Mouse (Mus musculus) intestine, embryonic 16.5 days (tissue): ENCODE data around the gene Lekr1. TPM values are rescaled to one million over a fixed set of nuclear protein-coding genes. Genes with fewer than 3 reads are reported as not detected.

Experiments used
- ATAC-seq: fragments of 200-750 bp; cut with Nextera tagmentation; 2 replicates; pipeline ENCODE4 v1.8.0; 2017; ENCODE audit warnings: moderate TSS enrichment, moderate library complexity
- H3K27ac ChIP-seq: fragments of 300-500 bp; sonication (generic); 2 replicates; pipeline ENCODE4 v1.5.1; 2014; ENCODE audit warnings: mild to moderate bottlenecking, low read length
- H3K27me3 ChIP-seq: fragments of 300-500 bp; sonication (generic); replicated peaks from 2 replicates; pipeline ENCODE4 v1.6.1; 2014; ENCODE audit warnings: low read length, control low read depth, mixed read lengths; ENCODE audit not compliant: control insufficient read depth, insufficient read depth
- H3K36me3 ChIP-seq: fragments of 300-500 bp; sonication (generic); 2 replicates; pipeline ENCODE4 v1.6.1; 2014; ENCODE audit warnings: low read length, control low read depth; ENCODE audit not compliant: control insufficient read depth, insufficient read depth
- H3K4me1 ChIP-seq: fragments of 300-500 bp; sonication (generic); 2 replicates; pipeline ENCODE4 v1.6.1; 2014; ENCODE audit warnings: low read length, control low read depth, mixed read lengths; ENCODE audit not compliant: control insufficient read depth, insufficient read depth
- H3K4me2 ChIP-seq: fragments of 300-500 bp; sonication (generic); 2 replicates; pipeline ENCODE4 v1.6.1; 2014; ENCODE audit warnings: low read depth, low read length, control low read depth
- H3K4me3 ChIP-seq: fragments of 300-500 bp; sonication (generic); 2 replicates; pipeline ENCODE4 v1.5.1; 2014; ENCODE audit warnings: mild to moderate bottlenecking, low read length
- H3K9ac ChIP-seq: fragments of 300-500 bp; sonication (generic); 2 replicates; pipeline ENCODE4 v1.6.1; 2014; ENCODE audit warnings: low read depth, low read length
- H3K9me3 ChIP-seq: fragments of 300-500 bp; sonication (generic); 2 replicates; pipeline ENCODE4 v1.6.1; 2016; ENCODE audit warnings: low read length, control low read depth; ENCODE audit not compliant: control insufficient read depth
- WGBS: fragments of 180-500 bp; shearing (Covaris S2); extraction: QIAGEN DNeasy Blood & Tissue Kit; methylation state at CpG from one replicate; pipeline ENCODE4 v1.1.7; 2014; 5-methylcytosine and 5-hydroxymethylcytosine counted together
- polyA plus RNA-seq: library from polyadenylated mRNA; unstranded; fragments of >200 nt; fragmentation: Nextera tagmentation; extraction: Ambion mirVana; gene quantifications from 2 replicates; pipeline ENCODE4 v1.2.1, GENCODE M21; 2015

Gene Lekr1
- polyA plus RNA-seq, 1 experiment from 2014 or later, result 7.3 TPM

DNA sequence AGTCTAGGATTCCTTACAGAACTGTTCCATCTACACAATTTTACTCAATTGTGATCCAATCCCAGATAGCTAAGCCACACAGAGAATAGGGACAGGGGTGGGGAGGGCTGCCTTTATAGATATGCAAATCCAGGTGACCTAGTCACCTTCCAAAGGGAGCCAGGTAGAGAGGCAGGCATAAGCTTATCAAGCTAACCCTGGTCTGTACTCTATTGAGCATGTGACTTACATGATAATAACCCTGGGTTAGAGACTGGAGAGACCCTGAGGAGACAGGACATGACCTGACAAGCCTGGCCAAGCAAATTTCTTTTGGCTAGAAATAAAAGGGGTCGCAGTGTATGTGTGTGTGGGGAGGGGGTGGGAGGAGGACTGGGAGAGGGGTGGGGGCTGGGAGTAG, 17.1 kb upstream of the Lekr1 start:
- no peak overlapping the region for H3K4me2 ChIP-seq
- ATAC-seq, result peak; percentile 75
- 38% methylated on average over 1 of the region's 1 CpGs for WGBS

DNA sequence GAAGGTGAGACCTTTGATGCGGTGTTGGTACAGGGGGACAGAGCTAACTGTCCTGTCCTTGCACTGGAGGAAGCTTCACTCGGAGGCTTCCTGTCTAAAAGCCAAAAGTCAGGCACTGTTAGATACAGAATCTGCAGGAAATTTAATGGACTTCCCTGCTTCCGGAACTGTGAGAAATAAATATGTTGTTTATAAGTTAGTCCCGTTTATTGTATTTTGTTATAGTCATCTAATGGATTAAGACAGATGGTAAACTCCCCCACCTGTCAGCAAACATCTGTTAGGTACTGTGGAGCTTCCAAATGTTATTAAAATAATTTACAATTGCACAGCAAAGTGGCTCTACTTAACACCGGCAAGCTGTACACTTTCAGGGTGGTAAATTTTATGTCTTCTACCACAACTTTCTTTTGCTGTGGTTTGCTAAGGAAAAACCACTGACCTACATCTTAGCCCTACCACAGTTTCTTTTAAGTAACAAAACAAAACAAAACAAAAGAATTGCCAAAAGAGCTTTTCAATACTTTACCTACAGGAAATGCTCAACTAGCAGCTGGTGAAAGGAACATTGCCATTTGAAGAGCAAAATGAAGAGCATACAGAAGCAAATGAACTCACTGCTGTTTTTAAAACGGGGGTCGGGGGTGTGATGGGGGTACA, 15.7 kb upstream of the Lekr1 start:
- Histone ChIP-seq H3K4me2 (no peak overlapping the region), H3K36me3 (no peaks in the 10 kb centered on the region), H3K9me3 (no peaks in the 10 kb centered on the region), H3K9ac (no peak overlapping the region), H3K4me3 (no peak overlapping the region), H3K27me3 (no peaks in the 10 kb centered on the region), H3K4me1 (peaks cover 3% of the 10 kb centered on the region), H3K27ac (no peak overlapping the region)
- 42% methylated on average over 7 of the region's 7 CpGs for WGBS
- no peak for ATAC-seq

More for the DNA sequence above, 17.1 kb upstream of the Lekr1 start:
- no peak overlapping the region for H3K9ac ChIP-seq
- no peaks in the 10 kb centered on the region for H3K9me3 ChIP-seq
- H3K4me3 ChIP-seq, result no peak overlapping the region
- no peak overlapping the region for H3K27ac ChIP-seq
- H3K4me1 ChIP-seq, result no peaks in the 10 kb centered on the region; the same call in 1 of the 2 replicates
- no peaks in the 10 kb centered on the region for H3K27me3 ChIP-seq
- H3K36me3 ChIP-seq, result no peaks in the 10 kb centered on the region

GRCm38 (mm10) chr3:65654541-65655206, 11.4 kb upstream of the Lekr1 start:
- ATAC-seq, result no peak
- H3K27me3 ChIP-seq, result no peaks in the 10 kb centered on the region
- H3K36me3 ChIP-seq, result no peaks in the 10 kb centered on the region
- H3K4me1 ChIP-seq, result peaks cover 3% of the 10 kb centered on the region
- H3K4me3 ChIP-seq, result no peak overlapping the region
- 42% methylated on average over 10 of the region's 10 CpGs for WGBS
- no peak overlapping the region for H3K27ac ChIP-seq
- no peak overlapping the region for H3K4me2 ChIP-seq
- H3K9ac ChIP-seq, result no peak overlapping the region
- no peaks in the 10 kb centered on the region for H3K9me3 ChIP-seq

DNA sequence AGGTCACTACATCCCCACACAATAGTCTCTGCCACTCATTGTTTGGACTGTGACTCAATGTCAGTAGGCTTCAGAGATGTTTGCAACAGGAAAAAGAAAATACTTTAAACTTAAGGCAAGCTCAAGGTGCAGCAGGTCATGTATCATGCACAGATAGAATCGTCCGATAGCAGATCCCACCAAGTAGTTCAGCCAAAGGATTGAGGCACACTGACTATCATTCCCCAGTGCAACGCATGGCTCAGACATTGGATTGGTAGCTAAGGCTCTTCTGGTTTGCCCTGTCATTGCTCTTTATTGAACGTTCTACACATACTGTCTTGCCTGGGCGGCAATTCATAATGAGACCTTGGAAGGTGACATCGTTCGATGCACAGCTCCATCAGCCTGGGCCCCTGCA, 9.6 kb upstream of the Lekr1 start:
- Histone ChIP-seq H3K27me3 (no peaks in the 10 kb centered on the region), H3K27ac (no peak overlapping the region), H3K4me2 (no peak overlapping the region), H3K9me3 (no peaks in the 10 kb centered on the region), H3K36me3 (no peaks in the 10 kb centered on the region), H3K4me3 (no peak overlapping the region), H3K9ac (no peak overlapping the region), H3K4me1 (peaks cover 7% of the 10 kb centered on the region)
- no peak for ATAC-seq
- 82% methylated on average over 7 of the region's 7 CpGs for WGBS

DNA sequence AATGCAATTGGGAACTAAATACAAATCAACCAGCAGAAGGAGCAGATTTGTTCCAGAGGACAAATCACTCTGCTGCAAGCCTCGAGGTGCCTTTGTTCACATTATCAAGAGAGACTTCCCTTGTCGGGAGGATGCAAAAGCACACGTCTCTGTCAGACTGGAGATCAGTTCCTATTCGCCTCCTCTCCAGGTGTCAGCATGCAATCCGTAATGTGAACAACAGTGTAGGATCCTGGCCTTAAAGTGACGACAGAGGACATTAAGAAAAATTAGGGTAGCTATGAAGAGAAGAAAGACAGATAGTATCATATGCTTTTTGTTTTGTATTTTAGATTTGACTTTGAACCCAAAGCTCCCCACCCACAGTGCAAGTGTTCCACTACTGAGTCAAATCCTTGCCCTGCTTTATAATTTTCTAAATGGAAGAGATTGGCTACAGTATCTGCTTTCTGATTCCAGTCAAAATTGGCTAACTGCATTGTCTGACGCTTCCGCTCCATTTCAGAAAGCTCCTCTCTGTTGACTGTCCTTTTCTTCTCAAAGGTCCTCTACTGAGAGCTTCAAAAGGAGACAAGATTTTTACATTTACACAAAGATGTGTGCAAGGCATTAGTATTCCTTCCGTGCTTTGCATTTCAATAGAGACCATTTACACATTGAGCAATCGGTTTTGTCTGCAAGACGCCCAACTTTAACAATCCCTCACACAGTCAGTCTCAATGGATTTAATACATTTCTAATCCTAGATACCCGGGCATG, 8.9 kb upstream of the Lekr1 start:
- no peaks in the 10 kb centered on the region for H3K36me3 ChIP-seq
- no peaks in the 10 kb centered on the region for H3K9me3 ChIP-seq
- 65% methylated on average over 12 of the region's 12 CpGs for WGBS
- H3K27me3 ChIP-seq, result no peaks in the 10 kb centered on the region
- no peak overlapping the region for H3K9ac ChIP-seq
- H3K27ac ChIP-seq, result no peak overlapping the region
- no peak overlapping the region for H3K4me2 ChIP-seq
- no peak for ATAC-seq
- H3K4me1 ChIP-seq, result peaks cover 7% of the 10 kb centered on the region
- H3K4me3 ChIP-seq, result no peak overlapping the region

GRCm38 (mm10) chr3:65658081-65658612, 7.9 kb upstream of the Lekr1 start:
- no peaks in the 10 kb centered on the region for H3K27me3 ChIP-seq
- H3K9ac ChIP-seq, result peak overlapping the region; percentile 94; the same call in 1 of the 2 replicates
- no peak for ATAC-seq
- no peaks in the 10 kb centered on the region for H3K9me3 ChIP-seq
- no peaks in the 10 kb centered on the region for H3K36me3 ChIP-seq
- 35% methylated on average over 18 of the region's 18 CpGs for WGBS
- peak overlapping the region; percentile 73 for H3K4me3 ChIP-seq
- H3K27ac ChIP-seq, result peak overlapping the region; percentile 99; the same call in 1 of the 2 replicates
- peaks cover 7% of the 10 kb centered on the region for H3K4me1 ChIP-seq
- H3K4me2 ChIP-seq, result peak overlapping the region; percentile 93

DNA sequence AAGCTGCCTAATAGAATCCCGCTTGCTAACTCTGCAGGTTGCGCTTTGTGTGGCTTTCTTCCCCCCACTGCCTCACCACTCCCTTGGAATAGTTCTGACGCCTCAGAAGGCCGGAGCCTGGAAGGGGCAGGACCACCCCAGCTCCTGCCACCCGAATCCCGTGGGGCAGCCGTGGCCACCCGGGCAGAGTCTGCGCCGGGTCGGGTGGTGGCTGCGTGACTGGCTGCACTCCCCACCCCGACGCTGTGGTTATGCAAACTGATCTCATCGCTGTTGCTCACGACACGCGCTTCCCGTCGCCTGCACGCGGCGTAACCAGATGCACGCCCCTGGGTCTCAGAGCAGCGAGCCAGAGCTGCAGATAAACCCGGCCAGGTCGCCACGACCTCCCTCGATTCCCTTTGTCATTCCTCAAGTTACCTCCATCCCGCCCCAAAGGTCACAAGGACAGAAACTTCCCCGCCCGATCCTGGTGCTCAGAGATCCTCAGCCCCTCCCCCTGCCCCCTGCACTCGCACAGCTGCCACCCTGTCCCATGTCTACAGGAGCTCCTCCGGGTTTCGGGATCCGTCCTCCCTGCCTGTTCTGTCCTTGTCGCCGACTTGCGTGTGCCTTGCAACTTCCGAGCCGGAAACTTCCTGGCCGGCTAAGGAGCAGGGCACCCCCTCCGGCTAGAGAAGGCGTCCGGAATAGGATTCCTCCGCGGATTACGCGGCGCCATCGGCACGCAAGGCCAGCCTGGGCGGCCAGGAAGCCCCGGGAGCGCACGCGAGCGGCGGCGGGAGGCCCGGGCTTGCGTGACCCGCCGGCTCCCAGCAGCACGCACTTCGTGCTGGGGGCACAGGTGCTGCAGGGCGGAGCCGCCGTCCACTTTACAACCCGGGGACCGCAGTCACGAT, 7.1 kb upstream of the Lekr1 start:
- peak; percentile 93 for ATAC-seq
- under 1% methylated on average over 72 of the region's 72 CpGs for WGBS

DNA sequence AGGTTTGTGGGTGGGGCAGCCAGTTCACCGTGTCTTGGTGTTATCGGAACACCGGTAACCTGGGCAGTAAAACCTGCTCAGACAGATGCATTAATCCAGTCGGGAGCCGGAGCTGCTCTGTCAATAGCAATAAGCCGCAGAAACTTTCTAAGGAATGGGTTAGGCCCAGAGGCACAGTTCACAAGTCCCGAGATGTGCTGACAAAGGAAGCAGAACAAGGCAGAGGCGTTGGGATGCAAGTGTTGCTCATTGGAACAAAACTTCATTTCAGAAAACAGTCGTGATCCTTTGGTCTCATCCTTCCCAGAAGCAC, 6.5 kb upstream of the Lekr1 start:
- Histone ChIP-seq H3K27me3 (no peaks in the 10 kb centered on the region), H3K4me1 (peaks cover 6% of the 10 kb centered on the region; the same call in 1 of the 2 replicates), H3K9me3 (no peaks in the 10 kb centered on the region), H3K4me3 (peak overlapping the region; percentile 73), H3K9ac (peak overlapping the region; percentile 94), H3K27ac (peak overlapping the region; percentile 99), H3K4me2 (peak overlapping the region; percentile 93), H3K36me3 (no peaks in the 10 kb centered on the region)
- no peak for ATAC-seq
- 5% methylated on average over 9 of the region's 9 CpGs for WGBS

More for the DNA sequence above, 7.1 kb upstream of the Lekr1 start:
- Histone ChIP-seq H3K27me3 (no peaks in the 10 kb centered on the region), H3K4me3 (peak overlapping the region; percentile 73), H3K4me2 (peak overlapping the region; percentile 93), H3K9me3 (no peaks in the 10 kb centered on the region), H3K36me3 (no peaks in the 10 kb centered on the region), H3K9ac (peak overlapping the region; percentile 94), H3K4me1 (peaks cover 7% of the 10 kb centered on the region), H3K27ac (peak overlapping the region; percentile 99)
